Mouse (Mus musculus) liver, postnatal 0 days (tissue): ENCODE measurements at regions not wholly inside any gene's neighbourhood (a gene's known extent, or its start where the extent isn't known, plus 50 kb on each side); places are given as distances from the start of the nearest gene placed in this dataset.

Source experiments
- ATAC-seq: fragments of 200-750 bp; cut with Nextera tagmentation; 2 replicates; pipeline ENCODE4 v1.8.0; 2017; ENCODE audit warnings: mild to moderate bottlenecking, moderate library complexity
- DNase-seq: peaks from one replicate; pipeline ENCODE4 v3.0.0-alpha.2; 2016
- H3K27ac ChIP-seq: fragments of 300-500 bp; sonication (generic); 2 replicates; pipeline ENCODE4 v1.5.1; 2014; ENCODE audit warnings: antibody characterized with exemption, moderate library complexity, mild to moderate bottlenecking, low read depth
- H3K27me3 ChIP-seq: fragments of 300-500 bp; sonication (generic); 2 replicates; pipeline ENCODE4 v1.6.1; 2014; ENCODE audit warnings: low read length, control low read depth, mixed read lengths; ENCODE audit not compliant: insufficient read depth
- H3K36me3 ChIP-seq: fragments of 300-500 bp; sonication (generic); replicated peaks from 2 replicates; pipeline ENCODE4 v1.6.1; 2014; ENCODE audit warnings: mild to moderate bottlenecking, control low read depth, low read length, moderate library complexity, mixed read lengths; ENCODE audit not compliant: insufficient read depth
- H3K4me1 ChIP-seq: fragments of 300-500 bp; sonication (generic); 2 replicates; pipeline ENCODE4 v1.6.1; 2014; ENCODE audit warnings: antibody characterized with exemption, mild to moderate bottlenecking, control low read depth; ENCODE audit not compliant: insufficient read depth
- H3K4me2 ChIP-seq: fragments of 300-500 bp; sonication (generic); 2 replicates; pipeline ENCODE4 v1.6.1; 2014; ENCODE audit warnings: low read depth, mild to moderate bottlenecking, low read length, moderate library complexity, mixed read lengths
- H3K4me3 ChIP-seq: fragments of 300-500 bp; sonication (generic); 2 replicates; pipeline ENCODE4 v1.5.1; 2014; ENCODE audit warnings: low read depth, low read length
- H3K9ac ChIP-seq: fragments of 300-500 bp; sonication (generic); replicated peaks from 2 replicates; pipeline ENCODE4 v1.6.1; 2014; ENCODE audit warnings: mild to moderate bottlenecking, moderate library complexity
- H3K9me3 ChIP-seq: fragments of 300-500 bp; sonication (generic); 2 replicates; pipeline ENCODE4 v1.6.1; 2016; ENCODE audit warnings: mild to moderate bottlenecking, control low read depth, low read length, mixed read lengths
- CTCF ChIP-seq: sonication (generic); IDR thresholded peaks from 2 replicates; pipeline ENCODE4 v1.5.1; 2016; ENCODE audit warnings: antibody characterized with exemption, low read depth
- EP300 ChIP-seq: IDR thresholded peaks from 2 replicates; pipeline ENCODE4 v1.6.1; 2016; ENCODE audit warnings: antibody characterized with exemption, low read depth, mild to moderate bottlenecking
- WGBS: fragments of 180-500 bp; shearing (Covaris S2); extraction: QIAGEN DNeasy Blood & Tissue Kit; methylation state at CpG from one replicate; pipeline ENCODE4 v1.1.7; 2014; ENCODE audit not compliant: insufficient replicate concordance; 5-methylcytosine and 5-hydroxymethylcytosine counted together

DNA sequence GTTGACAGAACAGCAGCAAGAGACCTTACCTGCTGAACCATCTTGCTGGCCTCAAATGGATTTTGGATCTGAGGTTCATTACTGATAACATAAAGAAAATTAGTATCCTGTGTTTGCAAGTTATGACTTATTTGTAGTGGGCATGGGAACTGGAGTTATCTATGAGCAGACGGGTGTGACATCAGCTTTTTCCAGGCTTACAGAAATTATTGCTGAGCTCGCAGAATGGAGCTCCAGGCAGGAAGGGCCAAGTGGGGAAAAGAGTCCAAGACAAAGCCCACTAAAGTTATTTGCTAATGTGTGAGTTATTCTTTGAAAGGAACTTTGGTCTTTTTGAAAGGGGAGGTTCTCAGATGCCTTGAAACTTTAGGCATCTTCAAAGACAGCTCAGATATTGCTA, 126.4 kb upstream of the Fbxo11 start:
- TF ChIP-seq CTCF (no peak), EP300 (no peak)
- DNase-seq (no peak), ATAC-seq (no peak)
- Histone ChIP-seq H3K9me3 (no peaks in the 10 kb centered on the region), H3K4me3 (no peak overlapping the region), H3K4me1 (0 out of 2 replicates have a peak, but pooled peaks cover 3% of the 10 kb centered on the region), H3K4me2 (no peak overlapping the region), H3K27me3 (no peaks in the 10 kb centered on the region), H3K36me3 (no peaks in the 10 kb centered on the region), H3K27ac (no peak overlapping the region), H3K9ac (no peak overlapping the region)
- 61% methylated on average over 2 of the region's 2 CpGs for WGBS

DNA sequence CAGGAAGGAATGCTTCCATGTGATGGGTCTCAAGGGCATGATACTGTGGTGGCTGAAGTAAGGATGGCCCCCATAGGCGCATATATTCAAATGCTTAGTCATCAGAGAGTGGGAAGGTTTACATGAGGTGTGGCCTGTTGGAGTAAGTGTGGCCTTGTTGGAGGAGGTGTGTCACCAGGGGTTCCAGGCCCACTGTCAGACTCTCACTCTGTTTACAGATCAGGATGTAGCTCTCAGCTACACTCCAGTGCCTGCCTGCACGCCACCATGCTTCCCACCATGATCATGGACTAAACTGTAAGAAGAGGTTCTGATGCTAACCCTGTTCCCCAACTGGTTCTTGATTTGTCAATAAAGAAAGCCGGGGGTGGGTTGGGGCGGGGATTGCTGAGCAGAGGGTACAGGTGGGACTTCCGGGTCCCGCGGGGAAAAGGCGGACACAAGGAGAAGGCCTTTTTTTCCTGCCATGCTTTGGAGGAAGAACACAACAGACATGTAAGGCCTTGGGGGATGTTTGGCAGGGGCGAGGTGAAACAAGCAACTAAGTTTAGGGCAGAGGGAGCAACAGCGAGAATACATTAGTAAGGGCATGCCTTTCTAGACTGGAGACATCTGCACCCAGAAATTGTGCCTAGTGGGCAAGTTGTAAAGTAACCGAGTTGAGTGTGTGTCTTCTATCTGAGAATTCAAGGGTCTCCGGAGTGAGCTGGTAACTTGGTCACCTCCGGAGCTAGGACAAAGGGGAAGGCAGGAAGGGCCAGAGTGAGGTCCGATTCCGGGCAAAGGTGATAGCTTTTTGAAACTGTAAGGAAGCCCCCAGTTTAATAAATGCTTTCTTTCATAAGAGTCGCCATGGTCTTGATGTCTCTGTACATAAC, 127.1 kb upstream of the Fbxo11 start:
- no peaks in the 10 kb centered on the region for H3K9me3 ChIP-seq
- no peak overlapping the region for H3K27ac ChIP-seq
- H3K4me2 ChIP-seq: no peak overlapping the region
- ATAC-seq (no peak), DNase-seq (no peak)
- no peaks in the 10 kb centered on the region for H3K36me3 ChIP-seq
- H3K9ac ChIP-seq: no peak overlapping the region
- WGBS: 85% methylated on average over 16 of the region's 16 CpGs
- TF ChIP-seq CTCF: no peak
- no peak for TF ChIP-seq EP300
- H3K4me3 ChIP-seq: no peak overlapping the region
- H3K27me3 ChIP-seq: no peaks in the 10 kb centered on the region
- 0 out of 2 replicates have a peak, but pooled peaks cover 3% of the 10 kb centered on the region for H3K4me1 ChIP-seq

DNA sequence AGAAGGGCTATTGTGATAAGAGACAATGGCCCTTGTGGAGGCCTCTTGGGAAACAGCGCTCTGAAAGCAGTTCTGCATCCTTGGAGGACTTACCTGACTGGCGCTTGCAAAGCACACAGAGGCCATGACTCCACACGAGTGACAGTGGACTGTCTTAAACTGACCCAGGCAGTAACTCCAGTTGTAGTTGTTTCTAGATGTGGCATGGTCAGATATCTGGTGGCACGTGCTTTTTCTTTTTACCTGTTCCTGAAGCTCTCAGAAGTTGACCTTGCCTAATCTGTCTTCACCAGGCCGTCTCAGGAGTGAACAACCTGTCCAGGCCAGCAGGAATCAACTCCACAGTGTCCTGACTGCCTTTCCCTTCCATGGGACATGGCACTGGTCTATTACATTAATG, 129.6 kb upstream of the Fbxo11 start:
- no peak overlapping the region for H3K9ac ChIP-seq
- no peak overlapping the region for H3K4me2 ChIP-seq
- TF ChIP-seq CTCF (no peak), EP300 (no peak)
- no peaks in the 10 kb centered on the region for H3K36me3 ChIP-seq
- H3K4me3 ChIP-seq: no peak overlapping the region
- no peak overlapping the region for H3K27ac ChIP-seq
- no peaks in the 10 kb centered on the region for H3K27me3 ChIP-seq
- 0 out of 2 replicates have a peak, but pooled peaks cover 3% of the 10 kb centered on the region for H3K4me1 ChIP-seq
- ATAC-seq (no peak), DNase-seq (no peak)
- WGBS: 75% methylated on average over 5 of the region's 5 CpGs
- no peaks in the 10 kb centered on the region for H3K9me3 ChIP-seq

DNA sequence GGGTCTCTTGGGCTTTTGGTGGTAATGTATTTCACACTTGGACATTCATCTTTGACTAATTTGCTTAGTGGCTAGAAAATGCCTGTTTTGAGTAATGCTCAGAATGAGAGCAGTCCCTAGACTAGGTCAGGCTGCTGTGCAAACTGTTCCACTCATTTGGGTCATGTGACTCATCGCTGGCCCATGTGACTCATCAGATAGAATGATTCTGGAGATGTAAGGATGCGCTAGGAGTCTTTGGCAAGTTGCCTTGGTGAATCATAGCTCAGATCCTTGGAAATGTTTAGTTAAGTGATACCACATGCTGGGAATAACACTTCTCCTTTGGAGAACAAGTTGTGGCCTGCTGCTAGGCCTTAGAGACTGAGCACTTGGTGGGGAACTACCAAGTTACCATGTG, 130.2 kb upstream of the Fbxo11 start:
- no peak for DNase-seq
- no peak overlapping the region for H3K27ac ChIP-seq
- no peak overlapping the region for H3K9ac ChIP-seq
- no peaks in the 10 kb centered on the region for H3K9me3 ChIP-seq
- no peaks in the 10 kb centered on the region for H3K36me3 ChIP-seq
- TF ChIP-seq EP300 (no peak), CTCF (no peak)
- H3K4me1 ChIP-seq: 0 out of 2 replicates have a peak, but pooled peaks cover 3% of the 10 kb centered on the region
- no peak for ATAC-seq
- no peaks in the 10 kb centered on the region for H3K27me3 ChIP-seq
- H3K4me2 ChIP-seq: no peak overlapping the region
- H3K4me3 ChIP-seq: no peak overlapping the region
- WGBS: 81% methylated on average over 2 of the region's 2 CpGs

DNA sequence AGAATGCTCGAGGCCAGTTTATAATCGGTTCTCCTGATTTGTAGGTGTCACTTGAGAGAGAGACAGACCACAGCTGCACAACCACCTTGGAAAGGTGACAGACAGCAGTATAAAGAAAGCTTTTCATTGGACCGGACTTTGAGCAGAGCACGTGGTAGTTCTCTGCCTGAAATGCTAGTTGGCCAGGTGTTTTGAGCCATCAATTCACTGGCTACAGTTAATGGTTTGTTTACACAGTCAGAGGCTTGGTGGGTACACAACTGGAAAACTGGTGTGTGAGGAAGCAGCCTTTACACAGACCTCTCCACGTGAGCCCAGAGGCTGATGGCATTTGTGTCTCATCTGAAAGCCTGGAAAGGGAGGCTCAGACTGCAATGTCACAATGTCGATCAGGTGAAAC, 130.8 kb upstream of the Fbxo11 start:
- H3K4me1 ChIP-seq: 0 out of 2 replicates have a peak, but pooled peaks cover 3% of the 10 kb centered on the region
- no peak overlapping the region for H3K9ac ChIP-seq
- no peak overlapping the region for H3K4me3 ChIP-seq
- H3K27ac ChIP-seq: no peak overlapping the region
- no peaks in the 10 kb centered on the region for H3K27me3 ChIP-seq
- H3K4me2 ChIP-seq: no peak overlapping the region
- no peaks in the 10 kb centered on the region for H3K36me3 ChIP-seq
- TF ChIP-seq EP300 (no peak), CTCF (no peak)
- DNase-seq: no peak
- no peak for ATAC-seq
- H3K9me3 ChIP-seq: no peaks in the 10 kb centered on the region
- 73% methylated on average over 6 of the region's 6 CpGs for WGBS

DNA sequence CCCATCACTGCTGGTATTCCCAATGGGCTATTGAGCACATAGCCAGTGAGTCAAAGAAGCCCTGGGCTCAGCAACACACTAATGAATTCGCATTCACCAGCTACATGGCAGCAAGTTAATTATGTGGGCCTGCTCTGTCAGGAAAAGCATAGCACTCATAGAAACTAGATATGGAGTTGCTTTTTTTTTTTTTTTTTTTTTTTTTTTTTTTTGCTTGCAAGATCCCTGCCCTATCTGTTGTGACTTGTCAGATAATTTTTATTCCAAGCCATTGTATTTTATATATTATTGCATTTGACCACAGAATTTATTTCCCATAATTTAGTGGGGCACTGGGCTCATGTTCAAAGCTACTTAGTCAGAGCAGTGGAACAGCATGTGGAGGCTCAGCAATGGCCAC, 131.2 kb upstream of the Fbxo11 start:
- no peak overlapping the region for H3K4me2 ChIP-seq
- WGBS: 65% methylated on average over 1 of the region's 1 CpGs
- TF ChIP-seq CTCF (no peak), EP300 (no peak)
- H3K9ac ChIP-seq: no peak overlapping the region
- ATAC-seq (no peak), DNase-seq (no peak)
- no peak overlapping the region for H3K27ac ChIP-seq
- 0 out of 2 replicates have a peak, but pooled peaks cover 3% of the 10 kb centered on the region for H3K4me1 ChIP-seq
- no peaks in the 10 kb centered on the region for H3K36me3 ChIP-seq
- H3K27me3 ChIP-seq: no peaks in the 10 kb centered on the region
- no peak overlapping the region for H3K4me3 ChIP-seq
- H3K9me3 ChIP-seq: no peaks in the 10 kb centered on the region
